Mouse (Mus musculus): Measurements from ENCODE around the gene Micall1. TPM values are rescaled to one million over a fixed set of nuclear protein-coding genes. Genes with fewer than 3 reads are reported as not detected.
A peak's percentile ranks its signal among the peaks of the same experiment; 100 is the strongest.

The Micall1 gene
- polyA plus RNA-seq, 1 experiment from 2014 or later: 11.9 TPM

DNA sequence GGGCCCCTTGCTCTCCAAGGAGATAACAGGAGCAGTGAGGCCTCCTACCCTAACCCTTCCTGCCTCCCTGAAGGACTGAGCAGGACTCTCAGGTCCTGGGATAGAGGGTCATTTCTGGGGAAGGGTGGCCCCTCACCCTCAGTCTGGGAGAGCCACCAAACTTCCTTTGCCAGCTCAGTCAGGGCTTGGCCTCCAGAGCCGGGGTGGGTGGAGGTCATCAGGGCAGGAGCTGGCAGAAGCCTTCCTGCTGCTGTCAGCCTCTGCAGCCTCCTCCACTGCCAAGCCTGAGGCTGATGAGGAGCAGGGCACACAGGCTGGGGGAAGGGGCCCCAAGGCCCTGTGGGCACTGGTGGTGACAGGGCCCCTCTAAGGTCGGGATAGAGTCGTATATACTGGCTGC lies 46.9 kb downstream of the Micall1 start:
- 0 out of 2 replicates have a peak, but pooled peaks have one; percentile 19 for ATAC-seq (ENCODE audit: insufficient read depth, low FRiP score, low read depth)
- H3K4me1 ChIP-seq: 0 out of 2 replicates have a peak, but pooled peaks cover 2% of the 10 kb centered on the region
- WGBS: 39% methylated on average over 3 of the region's 3 CpGs

DNA sequence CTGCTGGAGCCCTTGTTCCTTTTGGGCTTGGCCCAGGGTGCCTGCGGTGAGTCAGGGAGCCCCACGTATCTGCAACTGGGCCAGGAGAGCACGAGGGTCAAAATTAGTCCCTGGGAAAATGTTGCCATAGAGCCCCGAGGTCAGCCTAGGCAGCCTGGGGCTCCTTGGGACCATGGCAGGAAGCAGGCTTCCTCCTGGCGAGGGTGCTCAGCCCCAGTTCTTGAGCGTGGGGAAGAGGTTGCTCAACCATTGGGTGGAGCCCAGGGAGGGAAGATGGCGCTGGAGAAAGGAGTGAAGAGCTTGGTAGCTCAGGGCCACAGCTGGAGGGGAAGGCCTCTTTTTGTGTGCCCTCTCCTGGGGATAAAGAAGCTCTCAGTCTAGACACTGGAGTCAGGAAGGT lies 53.6 kb downstream of the Micall1 start:
- Histone ChIP-seq H3K4me2 (no peak overlapping the region), H3K4me3 (replicated peaks) (0 out of 2 replicates have a peak overlapping the region, but pooled peaks have one; percentile 29), H3K9me3 (no peaks in the 10 kb centered on the region), H3K9ac (no peak overlapping the region), H3K27me3 (replicated peaks) (peaks cover 66% of the 10 kb centered on the region), H3K36me3 (no peaks in the 10 kb centered on the region), H3K27ac (no peak overlapping the region), H3K4me1 (peaks cover 7% of the 10 kb centered on the region; the same call in 1 of the 2 replicates)
- ATAC-seq (ENCODE audit: insufficient read depth, low FRiP score, low read depth): no peak
- WGBS: 62% methylated on average over 7 of the region's 7 CpGs

More for the DNA sequence above, 46.9 kb downstream of the Micall1 start:
- Histone ChIP-seq H3K9ac (no peak overlapping the region), H3K4me3 (replicated peaks) (no peak overlapping the region), H3K36me3 (peaks cover 5% of the 10 kb centered on the region; the same call in 1 of the 2 replicates), H3K27me3 (replicated peaks) (0 out of 2 replicates have a peak, but pooled peaks cover 14% of the 10 kb centered on the region), H3K27ac (no peak overlapping the region), H3K9me3 (no peaks in the 10 kb centered on the region), H3K4me2 (no peak overlapping the region)

DNA sequence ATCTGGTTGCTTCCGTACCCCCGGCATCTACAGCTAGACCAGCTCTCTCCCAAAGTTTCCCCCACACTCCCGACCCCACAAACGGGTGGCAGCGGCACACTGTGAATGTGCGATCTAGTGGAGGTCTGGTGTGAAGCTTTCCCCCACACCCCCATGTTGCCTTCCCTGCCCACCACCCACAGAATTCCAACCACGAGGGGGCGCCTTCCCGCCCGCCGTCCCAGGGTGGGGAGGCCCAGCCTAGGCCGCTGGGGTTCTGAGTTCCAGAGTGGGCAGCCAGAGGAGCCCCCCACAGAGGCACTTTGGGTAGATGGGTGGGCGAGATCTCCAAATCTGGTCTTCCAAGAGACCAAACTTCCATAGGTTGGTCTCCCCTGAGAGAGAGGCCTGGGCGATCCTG lies 54.1 kb downstream of the Micall1 start:
- no peak overlapping the region for H3K9ac ChIP-seq
- no peak overlapping the region for H3K27ac ChIP-seq
- peaks cover 7% of the 10 kb centered on the region; the same call in 1 of the 2 replicates for H3K4me1 ChIP-seq
- H3K27me3 ChIP-seq (replicated peaks): peaks cover 66% of the 10 kb centered on the region
- H3K36me3 ChIP-seq: no peaks in the 10 kb centered on the region
- WGBS: 37% methylated on average over 14 of the region's 14 CpGs
- no peaks in the 10 kb centered on the region for H3K9me3 ChIP-seq
- peak overlapping the region; percentile 29; the same call in 1 of the 2 replicates for H3K4me3 ChIP-seq (replicated peaks)
- ATAC-seq (ENCODE audit: insufficient read depth, low FRiP score, low read depth): no peak
- H3K4me2 ChIP-seq: 0 out of 2 replicates have a peak overlapping the region, but pooled peaks have one; percentile 42

DNA sequence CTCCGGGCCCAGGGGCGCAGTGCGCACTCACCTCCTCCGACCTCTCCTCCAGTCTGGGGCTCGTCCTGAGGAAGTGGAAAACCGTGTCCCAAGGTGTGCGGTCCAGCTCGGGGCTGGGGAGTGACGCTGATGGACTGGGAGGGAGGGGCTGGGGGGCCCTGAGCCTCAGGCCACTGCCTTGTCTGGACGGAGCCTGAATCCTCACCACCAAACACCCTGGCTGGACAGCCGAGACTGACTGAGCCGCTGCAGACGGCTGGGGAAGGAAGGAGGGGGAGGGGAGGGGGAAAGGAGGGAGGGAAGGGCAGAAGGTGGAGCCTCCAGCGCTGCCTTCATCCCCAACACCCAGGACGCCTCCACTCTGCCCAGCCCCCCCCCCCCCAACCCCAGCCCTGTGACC lies 55.6 kb downstream of the Micall1 start:
- peak overlapping the region; percentile 29; the same call in 1 of the 2 replicates for H3K4me3 ChIP-seq (replicated peaks)
- H3K27ac ChIP-seq: no peak overlapping the region
- no peaks in the 10 kb centered on the region for H3K36me3 ChIP-seq
- peaks cover 7% of the 10 kb centered on the region; the same call in 1 of the 2 replicates for H3K4me1 ChIP-seq
- no peaks in the 10 kb centered on the region for H3K9me3 ChIP-seq
- peak; percentile 20; the same call in 1 of the 2 replicates for ATAC-seq (ENCODE audit: insufficient read depth, low FRiP score, low read depth)
- no peak overlapping the region for H3K4me2 ChIP-seq
- no peak overlapping the region for H3K9ac ChIP-seq
- H3K27me3 ChIP-seq (replicated peaks): peaks cover 60% of the 10 kb centered on the region
- WGBS: 6% methylated on average over 15 of the region's 15 CpGs

DNA sequence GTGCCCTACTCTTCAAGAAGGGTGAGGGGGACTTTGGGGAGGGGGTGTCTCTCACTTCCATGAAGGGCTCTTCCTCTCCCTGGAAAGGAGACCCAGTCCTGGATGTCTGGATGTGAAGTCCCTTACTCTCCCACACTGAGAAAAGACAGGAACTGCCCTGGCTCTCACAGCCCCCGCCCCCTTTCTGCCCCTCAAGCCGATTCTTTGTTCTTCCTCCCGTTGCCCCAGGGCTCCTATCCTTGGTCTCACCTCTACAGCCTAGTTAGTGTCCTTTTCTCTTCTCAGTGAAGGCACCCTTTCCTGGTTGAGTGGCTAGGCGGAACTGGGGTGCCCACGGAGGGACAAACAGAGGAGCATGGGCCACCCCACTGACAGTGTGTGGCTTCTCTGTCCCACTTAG lies 56.4 kb downstream of the Micall1 start, which contains the start of gene Sox10:
Sox10 (minus strand) TSS at position 101 of the 400 bp plus-strand sequence.
- peaks cover 7% of the 10 kb centered on the region; the same call in 1 of the 2 replicates for H3K4me1 ChIP-seq
- H3K4me3 ChIP-seq (replicated peaks): peak within 1 kb of the TSS; percentile 29; the same call in 1 of the 2 replicates
- H3K4me2 ChIP-seq: no peak within 1 kb of the TSS
- no peak for ATAC-seq (ENCODE audit: insufficient read depth, low FRiP score, low read depth)
- WGBS: 54% methylated on average over 5 of the region's 5 CpGs
- no peaks in the 10 kb centered on the region for H3K36me3 ChIP-seq
- H3K27me3 ChIP-seq (replicated peaks): peaks cover 52% of the 10 kb centered on the region
- H3K27ac ChIP-seq: peak within 1 kb of the TSS; percentile 51; the same call in 1 of the 2 replicates
- no peak within 1 kb of the TSS for H3K9ac ChIP-seq
- no peaks in the 10 kb centered on the region for H3K9me3 ChIP-seq

DNA sequence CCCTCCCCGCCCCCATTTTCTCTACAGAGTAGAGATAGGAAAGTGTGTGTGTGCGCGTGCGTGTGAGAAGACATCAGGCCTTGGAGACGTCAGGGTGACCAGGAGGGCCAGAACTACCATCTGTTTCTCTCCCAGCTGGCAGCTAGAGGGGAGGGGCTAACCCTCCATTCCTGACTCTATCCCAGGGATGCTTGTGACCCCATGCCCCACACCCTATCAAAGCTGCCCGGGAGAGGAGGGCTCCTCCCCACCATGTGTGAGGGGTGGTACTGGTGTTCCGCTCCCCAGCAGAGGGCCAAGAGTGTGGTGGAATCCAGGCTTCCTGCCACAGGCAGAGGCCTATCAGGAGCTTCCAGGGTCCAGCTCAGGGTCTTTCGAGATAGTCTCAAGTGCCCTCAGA lies 58.0 kb downstream of the Micall1 start:
- Histone ChIP-seq H3K4me1 (peaks cover 7% of the 10 kb centered on the region; the same call in 1 of the 2 replicates), H3K27me3 (replicated peaks) (peaks cover 46% of the 10 kb centered on the region), H3K4me3 (replicated peaks) (no peak overlapping the region), H3K4me2 (no peak overlapping the region), H3K9ac (no peak overlapping the region), H3K36me3 (no peaks in the 10 kb centered on the region), H3K9me3 (no peaks in the 10 kb centered on the region), H3K27ac (no peak overlapping the region)
- 41% methylated on average over 8 of the region's 8 CpGs for WGBS
- no peak for ATAC-seq (ENCODE audit: insufficient read depth, low FRiP score, low read depth)

DNA sequence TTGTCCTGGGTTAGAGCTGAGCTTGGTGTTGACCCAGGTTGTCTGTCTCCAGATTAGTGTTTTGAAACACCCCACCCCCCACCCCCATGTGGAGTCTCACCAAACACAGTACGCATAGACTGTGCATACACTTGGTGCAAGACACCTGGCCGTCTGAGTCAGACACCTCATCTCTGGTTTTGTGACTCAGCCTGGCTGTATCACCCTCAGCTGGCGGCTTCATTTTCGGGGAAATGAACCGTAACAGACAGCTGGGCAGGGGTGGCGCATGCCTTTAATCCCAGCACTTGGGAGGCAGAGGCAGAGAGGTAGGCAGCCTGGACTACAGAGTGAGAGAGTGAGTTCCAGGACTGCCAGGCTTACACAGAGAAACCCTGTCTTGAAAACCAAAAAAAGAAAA lies 68.2 kb downstream of the Micall1 start:
- WGBS: 63% methylated on average over 6 of the region's 6 CpGs
- H3K4me3 ChIP-seq (replicated peaks): no peak overlapping the region
- no peak for ATAC-seq (ENCODE audit: insufficient read depth, low FRiP score, low read depth)
- no peak overlapping the region for H3K27ac ChIP-seq
- H3K4me2 ChIP-seq: no peak overlapping the region
- H3K36me3 ChIP-seq: no peaks in the 10 kb centered on the region
- no peaks in the 10 kb centered on the region for H3K9me3 ChIP-seq
- no peak overlapping the region for H3K9ac ChIP-seq
- no peaks in the 10 kb centered on the region for H3K27me3 ChIP-seq (replicated peaks)
- H3K4me1 ChIP-seq: no peaks in the 10 kb centered on the region

DNA sequence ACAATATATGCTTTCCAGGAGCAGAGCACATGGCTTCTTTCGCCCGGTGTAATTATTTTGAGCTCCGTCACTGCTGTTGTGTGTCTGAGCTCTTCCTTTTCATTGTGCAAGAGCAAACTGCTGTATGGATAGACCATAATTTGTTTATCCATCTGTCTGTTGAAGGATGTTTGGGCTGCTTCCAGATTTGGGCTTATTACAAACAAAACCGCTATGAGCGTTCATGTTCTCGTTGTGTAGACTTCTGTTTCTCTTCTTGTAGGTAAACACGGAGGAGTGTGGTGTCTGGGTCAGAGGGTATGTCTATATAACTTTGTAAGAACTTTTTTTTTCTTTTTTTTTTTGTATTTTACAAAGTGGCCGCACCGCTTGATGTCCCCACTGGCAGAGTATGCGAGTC lies 76.5 kb downstream of the Micall1 start:
- H3K9me3 ChIP-seq: no peaks in the 10 kb centered on the region
- no peak overlapping the region for H3K9ac ChIP-seq
- H3K4me1 ChIP-seq: no peaks in the 10 kb centered on the region
- WGBS: 50% methylated on average over 10 of the region's 10 CpGs
- no peaks in the 10 kb centered on the region for H3K36me3 ChIP-seq
- no peak overlapping the region for H3K27ac ChIP-seq
- H3K4me3 ChIP-seq (replicated peaks): no peak overlapping the region
- ATAC-seq (ENCODE audit: insufficient read depth, low FRiP score, low read depth): no peak
- no peak overlapping the region for H3K4me2 ChIP-seq
- H3K27me3 ChIP-seq (replicated peaks): no peaks in the 10 kb centered on the region

Other genes with a start within 250 kb of the Micall1 start
- gene Gga1, start 231.7 kb upstream of the Micall1 start, polyA plus RNA-seq (2015; fragmentation: Nextera tagmentation; extraction: Ambion mirVana): 47.1 TPM in 2 replicates
- 0.42 and 0.52 TPM in 2 replicates for gene Gm49510, start 209.2 kb upstream of the Micall1 start, polyA plus RNA-seq (2015; fragmentation: Nextera tagmentation; extraction: Ambion mirVana)
- gene Sh3bp1, start 209.1 kb upstream of the Micall1 start, polyA plus RNA-seq (2015; fragmentation: Nextera tagmentation; extraction: Ambion mirVana): 34.8 and 36.9 TPM in 2 replicates
- gene Pdxp, start 195.0 kb upstream of the Micall1 start, polyA plus RNA-seq (2015; fragmentation: Nextera tagmentation; extraction: Ambion mirVana): 11.8 and 12.8 TPM in 2 replicates
- 1,300 and 1,476 TPM in 2 replicates for gene Lgals1, start 182.2 kb upstream of the Micall1 start, polyA plus RNA-seq (2015; fragmentation: Nextera tagmentation; extraction: Ambion mirVana)
- gene Nol12, start 174.0 kb upstream of the Micall1 start, polyA plus RNA-seq (2015; fragmentation: Nextera tagmentation; extraction: Ambion mirVana): 47.4 and 49.9 TPM in 2 replicates
- gene Triobp, start 161.2 kb upstream of the Micall1 start, polyA plus RNA-seq (2015; fragmentation: Nextera tagmentation; extraction: Ambion mirVana): 54.4 TPM in 2 replicates
- 546 and 587 TPM in 2 replicates for gene H1f0, start 80.4 kb upstream of the Micall1 start, polyA plus RNA-seq (2015; fragmentation: Nextera tagmentation; extraction: Ambion mirVana)
- gene Galr3, start 67.0 kb upstream of the Micall1 start, polyA plus RNA-seq (2015; fragmentation: Nextera tagmentation; extraction: Ambion mirVana): 0.68 and 0.89 TPM in 2 replicates
- gene Ankrd54, start 46.0 kb upstream of the Micall1 start, polyA plus RNA-seq (2015; fragmentation: Nextera tagmentation; extraction: Ambion mirVana): 49.7 and 51.8 TPM in 2 replicates
- 200 and 222 TPM in 2 replicates for gene Eif3l, start 33.7 kb upstream of the Micall1 start, polyA plus RNA-seq (2015; fragmentation: Nextera tagmentation; extraction: Ambion mirVana)
- gene Polr2f, start 32.1 kb downstream of the Micall1 start, polyA plus RNA-seq (2015; fragmentation: Nextera tagmentation; extraction: Ambion mirVana): 308 and 336 TPM in 2 replicates
- gene 1700088E04Rik, start 32.4 kb downstream of the Micall1 start, polyA plus RNA-seq (2015; fragmentation: Nextera tagmentation; extraction: Ambion mirVana): 6.7 and 6.9 TPM in 2 replicates
- gene Sox10, start 56.3 kb downstream of the Micall1 start, polyA plus RNA-seq (2015; fragmentation: Nextera tagmentation; extraction: Ambion mirVana): 9.1 and 9.7 TPM in 2 replicates
- 47.6 and 51.4 TPM in 2 replicates for gene Pick1, start 120.3 kb downstream of the Micall1 start, polyA plus RNA-seq (2015; fragmentation: Nextera tagmentation; extraction: Ambion mirVana)
- gene Gm49486, start 120.5 kb downstream of the Micall1 start, polyA plus RNA-seq (2015; fragmentation: Nextera tagmentation; extraction: Ambion mirVana): 0.61 and 0.65 TPM in 2 replicates
- 0.22 and 0.28 TPM in 2 replicates for gene Slc16a8, start 145.9 kb downstream of the Micall1 start, polyA plus RNA-seq (2015; fragmentation: Nextera tagmentation; extraction: Ambion mirVana)
- 8.4 and 9.1 TPM in 2 replicates for gene Baiap2l2, start 176.6 kb downstream of the Micall1 start, polyA plus RNA-seq (2015; fragmentation: Nextera tagmentation; extraction: Ambion mirVana)
- 16.6 and 18.9 TPM in 2 replicates for gene Pla2g6, start 219.5 kb downstream of the Micall1 start, polyA plus RNA-seq (2015; fragmentation: Nextera tagmentation; extraction: Ambion mirVana)
- 5.2 and 6.6 TPM in 2 replicates for gene Maff, start 237.7 kb downstream of the Micall1 start, polyA plus RNA-seq (2015; fragmentation: Nextera tagmentation; extraction: Ambion mirVana)